ENCODE assay signal across 10 mouse cellular contexts in genomic region chr5:134101883-134102282, GRCm38 (mm10). TPM values are rescaled to one million over a fixed set of nuclear protein-coding genes. Genes with fewer than 3 reads are reported as not detected.
DNase-seq lines count a peak whose midpoint lies in the region; ATAC-seq and TF ChIP-seq lines count a peak whose summit lies in the region.
"Had no signal": no experiment of that assay in that cellular context is flagged by ENCODE, and none has a peak within 500 bp of the region (broad histone marks: within the 10 kb centered on the region; RNA-seq: fewer than 3 reads in every experiment).

No protein-coding gene starts in this region.

- TF ChIP-seq CTCF in stomach, postnatal 0 days (IDR thresholded peaks at IDR 0.05; ENCODE audit: low read depth): no peak

- H3K9ac ChIP-seq in embryonic facial prominence, embryonic 12.5 days: no peak overlapping the region
- H3K9ac ChIP-seq in hindbrain, embryonic 14.5 days: 0 out of 2 replicates have a peak overlapping the region, but pooled peaks have one; percentile 88
- H3K9ac ChIP-seq in stomach, postnatal 0 days (ENCODE audit: low read length): no peak overlapping the region

- H3K27me3 ChIP-seq in embryonic facial prominence, embryonic 12.5 days: no peaks in the 10 kb centered on the region
- H3K27me3 ChIP-seq in embryonic facial prominence, embryonic 10.5 days (replicated peaks; ENCODE audit: low read depth, poor library complexity, severe bottlenecking): no peaks in the 10 kb centered on the region; the same call in 1 of the 2 replicates
- no peaks in the 10 kb centered on the region for H3K27me3 ChIP-seq in hindbrain, embryonic 14.5 days (ENCODE audit: control insufficient read depth, insufficient read depth, low read length)
- H3K27me3 ChIP-seq in stomach, postnatal 0 days (ENCODE audit: control insufficient read depth, insufficient read depth, low read length): no peaks in the 10 kb centered on the region

- no peak overlapping the region for H3K4me3 ChIP-seq in embryonic facial prominence, embryonic 12.5 days
- no peak overlapping the region for H3K4me3 ChIP-seq in embryonic facial prominence, embryonic 10.5 days
- H3K4me3 ChIP-seq in hindbrain, embryonic 14.5 days (replicated peaks; ENCODE audit: low read length): peak overlapping the region; percentile 93
- no peak overlapping the region for H3K4me3 ChIP-seq in stomach, postnatal 0 days (ENCODE audit: low read depth, low read length)
- H3K4me3 ChIP-seq: erythroblast, embryonic 14.5 days had no signal

- peak overlapping the region; percentile 2; the same call in 1 of the 2 replicates for H3K4me2 ChIP-seq in embryonic facial prominence, embryonic 12.5 days (replicated peaks)
- H3K4me2 ChIP-seq in hindbrain, embryonic 14.5 days (replicated peaks): peak overlapping the region; percentile 63
- no peak overlapping the region for H3K4me2 ChIP-seq in stomach, postnatal 0 days (replicated peaks; ENCODE audit: low read depth)

- WGBS in embryonic facial prominence, embryonic 12.5 days: 29% methylated on average over 5 of the region's 5 CpGs
- 26% methylated on average over 5 of the region's 5 CpGs for WGBS in embryonic facial prominence, embryonic 10.5 days
- 31% methylated on average over 5 of the region's 5 CpGs for WGBS in hindbrain, embryonic 14.5 days
- 21% methylated on average over 5 of the region's 5 CpGs for WGBS in stomach, postnatal 0 days

- no peaks in the 10 kb centered on the region for H3K9me3 ChIP-seq in embryonic facial prominence, embryonic 12.5 days
- no peaks in the 10 kb centered on the region for H3K9me3 ChIP-seq in embryonic facial prominence, embryonic 10.5 days
- H3K9me3 ChIP-seq in hindbrain, embryonic 14.5 days (ENCODE audit: control insufficient read depth, low read length): no peaks in the 10 kb centered on the region
- no peaks in the 10 kb centered on the region for H3K9me3 ChIP-seq in stomach, postnatal 0 days (ENCODE audit: control insufficient read depth, low read length)

- TF ChIP-seq EP300 in stomach, postnatal 0 days (optimal IDR thresholded peaks at IDR 0.05): no peak

- H3K27ac ChIP-seq in embryonic facial prominence, embryonic 12.5 days: no peak overlapping the region
- H3K27ac ChIP-seq in embryonic facial prominence, embryonic 10.5 days (replicated peaks): no peak overlapping the region
- H3K27ac ChIP-seq in hindbrain, embryonic 14.5 days: no peak overlapping the region
- 0 out of 2 replicates have a peak overlapping the region, but pooled peaks have one; percentile 18 for H3K27ac ChIP-seq in stomach, postnatal 0 days (replicated peaks)

- no peak for DNase-seq in embryonic facial prominence, embryonic 10.5 days (ENCODE audit: low spot score)
- peak; percentile 58 for DNase-seq in MN1 (ENCODE audit: low spot score)
- no peak for DNase-seq in hindbrain, embryonic 14.5 days (ENCODE audit: low spot score)
- DNase-seq in lung, postnatal 10 days: peak; percentile 59
- DNase-seq in stomach, postnatal 0 days (ENCODE audit: low spot score): peak; percentile 53
- DNase-seq in frontal cortex, postnatal 10 days (ENCODE audit: low spot score in 2 of 2): no peak

- ATAC-seq in embryonic facial prominence, embryonic 12.5 days (ENCODE audit: insufficient number of reproducible peaks, insufficient read depth, low FRiP score, low TSS enrichment): no peak
- no peak for ATAC-seq in hindbrain, embryonic 14.5 days (ENCODE audit: low FRiP score)
- ATAC-seq in stomach, postnatal 0 days (ENCODE audit: low FRiP score, low TSS enrichment): peak; percentile 78
- ATAC-seq in erythroblast, adult 5-6 weeks (replicated peaks; ENCODE audit: low FRiP score, poor library complexity, severe bottlenecking): no peak

- H3K36me3 ChIP-seq in embryonic facial prominence, embryonic 12.5 days: peaks cover 9% of the 10 kb centered on the region
- H3K36me3 ChIP-seq in embryonic facial prominence, embryonic 10.5 days (replicated peaks): peaks cover 12% of the 10 kb centered on the region
- H3K36me3 ChIP-seq in hindbrain, embryonic 14.5 days (replicated peaks; ENCODE audit: control insufficient read depth, insufficient read depth): peaks cover 14% of the 10 kb centered on the region
- no peaks in the 10 kb centered on the region for H3K36me3 ChIP-seq in stomach, postnatal 0 days (ENCODE audit: control insufficient read depth, insufficient read depth, low read length)
- H3K36me3 ChIP-seq: G1E had no signal

- peaks cover 26% of the 10 kb centered on the region for H3K4me1 ChIP-seq in embryonic facial prominence, embryonic 12.5 days
- H3K4me1 ChIP-seq in embryonic facial prominence, embryonic 10.5 days: peaks cover 47% of the 10 kb centered on the region
- peaks cover 24% of the 10 kb centered on the region for H3K4me1 ChIP-seq in hindbrain, embryonic 14.5 days (replicated peaks; ENCODE audit: control insufficient read depth, insufficient read depth, low read length)
- peaks cover 2% of the 10 kb centered on the region; the same call in 1 of the 2 replicates for H3K4me1 ChIP-seq in stomach, postnatal 0 days (replicated peaks; ENCODE audit: control insufficient read depth, insufficient read depth)

RNA-seq across cellular contexts. Expression of gene Castor2, which starts 2.4 kb away (rescaled TPM):
- polyA plus RNA-seq in embryonic facial prominence, embryonic 12.5 days (2016; fragmentation: Nextera tagmentation; extraction: Ambion mirVana): 9.4 and 11.5 TPM in 2 replicates
- 7.6 and 8.9 TPM in 2 replicates for polyA plus RNA-seq in embryonic facial prominence, embryonic 10.5 days (2016; fragmentation: Nextera tagmentation; extraction: Ambion mirVana)
- 28.1 and 31.9 TPM in 2 replicates for polyA plus RNA-seq in hindbrain, embryonic 14.5 days (2014; fragmentation: Nextera tagmentation; extraction: Ambion mirVana)
- polyA plus RNA-seq in stomach, postnatal 0 days (2015; fragmentation: Nextera tagmentation; extraction: Ambion mirVana): 3.8 and 4.0 TPM in 2 replicates
- 1.3 TPM in 1 of 2 replicates, not detected in the other for total RNA-seq in erythroblast, adult 5-6 weeks (2015; ENCODE audit: low replicate concordance)
- total RNA-seq in erythroblast, adult 5-6 weeks (2017; ENCODE audit: low replicate concordance): 0.09 and 0.28 TPM in 2 replicates
- polyA plus RNA-seq: G1E had no signal

Comparison
In these comparisons a context has a peak if more than half of its experiments do, and no peak if none do; other contexts are left out.
1. DNase-seq: peak in MN1 (single experiment), lung, postnatal 10 days (single experiment) and stomach, postnatal 0 days (single experiment); none in embryonic facial prominence, embryonic 10.5 days (single experiment), hindbrain, embryonic 14.5 days (single experiment) and frontal cortex, postnatal 10 days (0 of 2).